Mouse (Mus musculus) layer of hippocampus, adult 9-11 months (tissue): Measurements from ENCODE around the gene Zfp784.
A peak's percentile ranks its signal among the peaks of the same experiment; 100 is the strongest.

Experiments used
- DNase-seq: peaks from one replicate; pipeline ENCODE4 v3.0.0; 2022

The Zfp784 gene

GRCm38 (mm10) chr7:5057381-5057780 lies 19.1 kb upstream of the Zfp784 start:
- no peak for DNase-seq

GRCm38 (mm10) chr7:5056651-5057263 lies 18.5 kb upstream of the Zfp784 start:
- peak; percentile 64 for DNase-seq

- no peak for DNase-seq
Observed at GRCm38 (mm10) chr7:5053456-5054179, 15.4 kb upstream of the Zfp784 start.

- DNase-seq = no peak
Observed at GRCm38 (mm10) chr7:5052931-5053343, 14.7 kb upstream of the Zfp784 start.

GRCm38 (mm10) chr7:5052438-5052837 lies 14.2 kb upstream of the Zfp784 start:
- DNase-seq = no peak

GRCm38 (mm10) chr7:5051193-5052192 lies 13.2 kb upstream of the Zfp784 start, which contains the start of gene Zfp580:
Gene Zfp580, plus strand, starts transcription at chr7:5051538.
- peak; percentile 71 for DNase-seq

- no peak for DNase-seq
Observed at GRCm38 (mm10) chr7:5047313-5047712, 9.1 kb upstream of the Zfp784 start.

- no peak for DNase-seq
Observed at GRCm38 (mm10) chr7:5046112-5046511, 7.9 kb upstream of the Zfp784 start.

GRCm38 (mm10) chr7:5044981-5045380 lies 6.7 kb upstream of the Zfp784 start:
- DNase-seq = no peak

- no peak for DNase-seq
Observed at GRCm38 (mm10) chr7:5038940-5039339, 694 bp upstream of the Zfp784 start.

- no peak for DNase-seq
Observed at GRCm38 (mm10) chr7:5037467-5037866, 779 bp downstream of the Zfp784 start.

- no peak for DNase-seq
Observed at GRCm38 (mm10) chr7:5037026-5037425, 1.2 kb downstream of the Zfp784 start.

- DNase-seq = peak; percentile 6
Observed at GRCm38 (mm10) chr7:5036136-5036535, 2.1 kb downstream of the Zfp784 start.

GRCm38 (mm10) chr7:5035628-5036027 lies 2.6 kb downstream of the Zfp784 start:
- DNase-seq = no peak

GRCm38 (mm10) chr7:5033818-5034217 lies 4.4 kb downstream of the Zfp784 start, which contains the start of gene 4632433K11Rik:
Gene 4632433K11Rik, plus strand, starts transcription at chr7:5034118.
- no peak for DNase-seq

- no peak for DNase-seq
Observed at GRCm38 (mm10) chr7:5031496-5031895, 6.8 kb downstream of the Zfp784 start.

GRCm38 (mm10) chr7:5030554-5031275 lies 7.5 kb downstream of the Zfp784 start:
- no peak for DNase-seq

- DNase-seq = no peak
Observed at GRCm38 (mm10) chr7:5029946-5030345, 8.3 kb downstream of the Zfp784 start.

GRCm38 (mm10) chr7:5029543-5029942 lies 8.7 kb downstream of the Zfp784 start:
- no peak for DNase-seq

- DNase-seq = no peak
Observed at GRCm38 (mm10) chr7:5021197-5021596, 17.0 kb downstream of the Zfp784 start.

- DNase-seq = no peak
Observed at GRCm38 (mm10) chr7:5020685-5021084, 17.6 kb downstream of the Zfp784 start.

GRCm38 (mm10) chr7:5020000-5020681 lies 18.1 kb downstream of the Zfp784 start, which contains the start of the genes Zfp865 and Ccdc106:
Gene Zfp865, plus strand, starts transcription at chr7:5020376.
Gene Ccdc106, plus strand, starts transcription at chr7:5020553.
- peak; percentile 99 for DNase-seq
